Mouse (Mus musculus): ENCODE measurements around the gene Stx6. TPM values are rescaled to one million over a fixed set of nuclear protein-coding genes. Genes with fewer than 3 reads are reported as not detected.

The Stx6 gene
- total and polyA plus RNA-seq, 3 experiments = 26.0 to 33.4 (median 31.8) TPM

GRCm38 (mm10) chr1:155188656-155189055, 30.1 kb downstream of the Stx6 start:
- dilution Hi-C loops (cut with MboI; ENCODE audit: extremely low pct_ligation_motif_present, extremely low pct_unique_long_range_greater_than_20kb, low sequenced_read_pairs) = no loop called here
- Histone ChIP-seq H3K9ac (ENCODE audit: insufficient read depth, low read depth) (no peak overlapping the region), H3K27ac (ENCODE audit: insufficient read depth, low read depth) (no peak overlapping the region), H3K4me1 (ENCODE audit: control insufficient read depth in 1 of 2, insufficient read depth in 2 of 2) (no peaks in the 10 kb centered on the region), H3K9me3 (replicated peaks; ENCODE audit: low read length) (no peaks in the 10 kb centered on the region), H3K4me3 (replicated peaks in 1 of 3; ENCODE audit: low read depth in 2 of 3, low read length in 2 of 3, poor library complexity in 1 of 3) (no peak overlapping the region), H3K4me2 (ENCODE audit: insufficient read depth, low read depth, poor library complexity, severe bottlenecking) (no peak overlapping the region), H3K36me3 (replicated peaks in 1 of 2; ENCODE audit: control insufficient read depth in 1 of 2, insufficient read depth in 1 of 2, low read length in 1 of 2) (peaks cover 51 to 69% of the 10 kb centered on the region in 2 experiments), H3K79me2 (replicated peaks; ENCODE audit: control insufficient read depth, extremely low read depth, insufficient read depth, poor library complexity, severe bottlenecking) (no peaks in the 10 kb centered on the region), H3K27me3 (replicated peaks) (no peaks in the 10 kb centered on the region)
- TF ChIP-seq CTCF (conservative IDR thresholded peaks at IDR 0.05 in 1 of 2, IDR thresholded peaks at IDR 0.05 in 1 of 2; ENCODE audit: low read depth in 2 of 2, low read length in 2 of 2) = no peak
- no peak for TF ChIP-seq ZNF384 (IDR thresholded peaks at IDR 0.05; ENCODE audit: low read depth, low read length)
- in situ Hi-C loops (cut with MboI; ENCODE audit: low pct_ligation_motif_present, low pct_unique_long_range_greater_than_20kb, low sequenced_read_pairs) = no loop called here
- DNase-seq (ENCODE audit: extremely low read depth) = no peak

DNA sequence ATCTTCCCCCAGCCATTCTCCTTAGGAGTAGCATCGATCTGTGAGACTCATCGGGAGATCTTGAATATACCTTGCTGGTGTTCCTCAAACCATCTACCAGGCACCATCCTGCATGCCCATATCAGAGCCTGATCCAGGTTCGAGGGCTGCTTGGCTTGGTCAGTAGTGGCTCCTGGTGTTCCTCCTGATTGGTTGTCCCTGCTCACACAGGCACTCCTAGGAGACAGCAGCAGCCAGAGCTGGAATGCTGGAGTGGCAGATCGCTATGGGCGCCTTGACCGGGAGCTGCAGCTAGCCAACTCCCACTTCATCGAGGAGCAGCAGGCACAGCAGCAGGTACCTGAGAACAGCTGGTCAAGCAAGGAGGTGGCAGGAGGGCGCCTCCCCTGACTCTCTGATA, 32.7 kb downstream of the Stx6 start:
- TF ChIP-seq HCFC1 (IDR thresholded peaks at IDR 0.05; ENCODE audit: low read depth, low read length) (no peak), EP300 (IDR thresholded peaks at IDR 0.05; ENCODE audit: low read length) (no peak), CHD2 (IDR thresholded peaks at IDR 0.05; ENCODE audit: low read length) (no peak), ZNF384 (IDR thresholded peaks at IDR 0.05; ENCODE audit: low read depth, low read length) (no peak), JUND (conservative IDR thresholded peaks at IDR 0.05; ENCODE audit: low read depth, low read length) (no peak), MEF2A (IDR thresholded peaks at IDR 0.05; ENCODE audit: borderline replicate concordance, low read depth, low read length) (no peak), MYC (IDR thresholded peaks at IDR 0.05; ENCODE audit: low read depth, low read length) (no peak), KAT2A (IDR thresholded peaks at IDR 0.05; ENCODE audit: insufficient replicate concordance, low read length) (no peak)
- Histone ChIP-seq H3K9me3 (replicated peaks; ENCODE audit: low read length) (no peaks in the 10 kb centered on the region), H3K27me3 (replicated peaks) (no peaks in the 10 kb centered on the region), H3K4me3 (replicated peaks in 1 of 3; ENCODE audit: low read depth in 2 of 3, low read length in 2 of 3, poor library complexity in 1 of 3) (no peak overlapping the region), H3K4me1 (ENCODE audit: control insufficient read depth in 1 of 2, insufficient read depth in 2 of 2) (no peaks in the 10 kb centered on the region), H3K4me2 (ENCODE audit: insufficient read depth, low read depth, poor library complexity, severe bottlenecking) (no peak overlapping the region), H3K79me2 (replicated peaks; ENCODE audit: control insufficient read depth, extremely low read depth, insufficient read depth, poor library complexity, severe bottlenecking) (no peaks in the 10 kb centered on the region), H3K27ac (ENCODE audit: insufficient read depth, low read depth) (no peak overlapping the region), H3K36me3 (replicated peaks in 1 of 2; ENCODE audit: control insufficient read depth in 1 of 2, insufficient read depth in 1 of 2, low read length in 1 of 2) (peaks cover 54 to 86% of the 10 kb centered on the region in 2 experiments), H3K9ac (ENCODE audit: insufficient read depth, low read depth) (no peak overlapping the region)
- dilution Hi-C loops (cut with MboI; ENCODE audit: extremely low pct_ligation_motif_present, extremely low pct_unique_long_range_greater_than_20kb, low sequenced_read_pairs) (no loop called here), in situ Hi-C loops (cut with MboI; ENCODE audit: low pct_ligation_motif_present, low pct_unique_long_range_greater_than_20kb, low sequenced_read_pairs) (no loop called here)
- DNase-seq (ENCODE audit: extremely low read depth) = no peak

GRCm38 (mm10) chr1:155191671-155192070, 33.2 kb downstream of the Stx6 start:
- Histone ChIP-seq H3K79me2 (replicated peaks; ENCODE audit: control insufficient read depth, extremely low read depth, insufficient read depth, poor library complexity, severe bottlenecking) (no peaks in the 10 kb centered on the region), H3K27me3 (replicated peaks) (no peaks in the 10 kb centered on the region), H3K9ac (ENCODE audit: insufficient read depth, low read depth) (no peak overlapping the region), H3K4me1 (ENCODE audit: control insufficient read depth in 1 of 2, insufficient read depth in 2 of 2) (no peaks in the 10 kb centered on the region), H3K27ac (ENCODE audit: insufficient read depth, low read depth) (no peak overlapping the region), H3K4me2 (ENCODE audit: insufficient read depth, low read depth, poor library complexity, severe bottlenecking) (no peak overlapping the region), H3K36me3 (replicated peaks in 1 of 2; ENCODE audit: control insufficient read depth in 1 of 2, insufficient read depth in 1 of 2, low read length in 1 of 2) (peaks cover 54 to 84% of the 10 kb centered on the region in 2 experiments), H3K9me3 (replicated peaks; ENCODE audit: low read length) (no peaks in the 10 kb centered on the region), H3K4me3 (replicated peaks in 1 of 3; ENCODE audit: low read depth in 2 of 3, low read length in 2 of 3, poor library complexity in 1 of 3) (no peak overlapping the region)
- dilution Hi-C loops (cut with MboI; ENCODE audit: extremely low pct_ligation_motif_present, extremely low pct_unique_long_range_greater_than_20kb, low sequenced_read_pairs) (no loop called here), in situ Hi-C loops (cut with MboI; ENCODE audit: low pct_ligation_motif_present, low pct_unique_long_range_greater_than_20kb, low sequenced_read_pairs) (no loop called here)
- DNase-seq (ENCODE audit: extremely low read depth) = no peak
- TF ChIP-seq POLR2AphosphoS2 (IDR thresholded peaks at IDR 0.05; ENCODE audit: low read depth, low read length) = no peak
- TF ChIP-seq RAD21 (IDR thresholded peaks at IDR 0.05; ENCODE audit: low read depth, low read length) = no peak
- TF ChIP-seq PAX5 (IDR thresholded peaks at IDR 0.05; ENCODE audit: low read length) = no peak
- no peak for TF ChIP-seq EP300 (IDR thresholded peaks at IDR 0.05; ENCODE audit: low read length)
- no peak for TF ChIP-seq MAZ (IDR thresholded peaks at IDR 0.05; ENCODE audit: low read depth, low read length)
- TF ChIP-seq USF2 (conservative IDR thresholded peaks at IDR 0.05; ENCODE audit: low read depth, low read length) = no peak
- no peak for TF ChIP-seq HCFC1 (IDR thresholded peaks at IDR 0.05; ENCODE audit: low read depth, low read length)
- TF ChIP-seq TCF12 (IDR thresholded peaks at IDR 0.05; ENCODE audit: low read depth, low read length) = no peak
- TF ChIP-seq UBTF (IDR thresholded peaks at IDR 0.05; ENCODE audit: low read depth, low read length) = no peak
- TF ChIP-seq SMC3 (IDR thresholded peaks at IDR 0.05; ENCODE audit: low read depth, low read length) = no peak
- TF ChIP-seq ETS1 (conservative IDR thresholded peaks at IDR 0.05; ENCODE audit: low read depth, low read length) = no peak
- TF ChIP-seq MAX (IDR thresholded peaks at IDR 0.05; ENCODE audit: low read length) = no peak
- no peak for TF ChIP-seq ZC3H11A (IDR thresholded peaks at IDR 0.05; ENCODE audit: low read depth, low read length)
- TF ChIP-seq USF1 (IDR thresholded peaks at IDR 0.05; ENCODE audit: low read depth, low read length) = no peak
- no peak for TF ChIP-seq JUND (conservative IDR thresholded peaks at IDR 0.05; ENCODE audit: low read depth, low read length)
- no peak for TF ChIP-seq ZMIZ1 (IDR thresholded peaks at IDR 0.05; ENCODE audit: low read depth, low read length)
- no peak for TF ChIP-seq JUN (IDR thresholded peaks at IDR 0.05; ENCODE audit: insufficient read depth, low read depth, low read length)
- TF ChIP-seq BHLHE40 (IDR thresholded peaks at IDR 0.05; ENCODE audit: low read depth, low read length) = no peak
- no peak for TF ChIP-seq CHD1 (IDR thresholded peaks at IDR 0.05; ENCODE audit: low read depth, low read length)
- no peak for TF ChIP-seq POLR2A (IDR thresholded peaks at IDR 0.05; ENCODE audit: low read depth, low read length)
